Mouse (Mus musculus) neural tube, embryonic 13.5 days (tissue): Measurements from ENCODE around the gene Camta1. TPM values are rescaled to one million over a fixed set of nuclear protein-coding genes. Genes with fewer than 3 reads are reported as not detected.

Experiments used
- ATAC-seq: fragments of 200-750 bp; cut with Nextera tagmentation; 2 replicates; pipeline ENCODE4 v1.8.0; 2017; ENCODE audit warnings: low read depth, mild to moderate bottlenecking, moderate TSS enrichment, moderate library complexity
- H3K27ac ChIP-seq: fragments of 300-500 bp; sonication (generic); replicated peaks from 2 replicates; pipeline ENCODE4 v1.5.1; 2015; ENCODE audit warnings: moderate library complexity, mild to moderate bottlenecking, inconsistent platforms
- H3K27me3 ChIP-seq: fragments of 300-500 bp; sonication (generic); 2 replicates; pipeline ENCODE4 v1.6.1; 2015; ENCODE audit warnings: mild to moderate bottlenecking, inconsistent platforms
- H3K36me3 ChIP-seq: fragments of 300-500 bp; sonication (generic); 2 replicates; pipeline ENCODE4 v1.6.1; 2015; ENCODE audit warnings: mild to moderate bottlenecking, inconsistent platforms
- H3K4me1 ChIP-seq: fragments of 300-500 bp; sonication (generic); replicated peaks from 2 replicates; pipeline ENCODE4 v1.6.1; 2015; ENCODE audit warnings: inconsistent platforms
- H3K4me2 ChIP-seq: fragments of 300-500 bp; sonication (generic); 2 replicates; pipeline ENCODE4 v1.6.1; 2015; ENCODE audit warnings: inconsistent platforms, mild to moderate bottlenecking, moderate library complexity
- H3K4me3 ChIP-seq: fragments of 300-500 bp; sonication (generic); 2 replicates; pipeline ENCODE4 v1.5.1; 2015; ENCODE audit warnings: mild to moderate bottlenecking, inconsistent platforms
- H3K9ac ChIP-seq: fragments of 300-500 bp; sonication (generic); 2 replicates; pipeline ENCODE4 v1.6.1; 2015; ENCODE audit warnings: moderate library complexity, mild to moderate bottlenecking, inconsistent platforms
- H3K9me3 ChIP-seq: fragments of 300-500 bp; sonication (generic); 2 replicates; pipeline ENCODE4 v1.6.1; 2016; ENCODE audit warnings: inconsistent platforms
- WGBS: fragments of 180-500 bp; shearing (Covaris S2); methylation state at CpG from one replicate; pipeline ENCODE4 v1.1.7; 2015; 5-methylcytosine and 5-hydroxymethylcytosine counted together
- polyA plus RNA-seq: library from polyadenylated mRNA; unstranded; fragments of >200 nt; fragmentation: Nextera tagmentation; extraction: Ambion mirVana; gene quantifications from 2 replicates; pipeline ENCODE4 v1.2.1, GENCODE M21; 2015

Gene Camta1
- polyA plus RNA-seq, 1 experiment from 2014 or later, result 165 TPM

DNA sequence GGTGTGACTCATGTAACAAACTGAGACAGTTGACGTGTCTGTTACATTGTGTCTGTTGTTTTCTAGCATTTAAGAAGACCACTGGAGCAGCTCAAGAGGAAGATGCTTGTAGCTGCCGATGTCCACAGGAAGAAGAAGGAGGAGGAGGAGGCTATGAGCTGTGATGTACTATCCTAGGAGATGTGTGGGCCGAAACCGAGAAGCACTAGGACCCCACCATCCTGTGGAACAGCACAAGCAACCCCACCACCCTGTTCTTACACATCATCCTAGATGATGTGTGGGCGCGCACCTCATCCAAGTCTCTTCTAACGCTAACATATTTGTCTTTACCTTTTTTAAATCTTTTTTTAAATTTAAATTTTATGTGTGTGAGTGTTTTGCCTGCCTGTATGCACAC is 917.0 kb downstream of the Camta1 start:
- H3K9ac ChIP-seq, result no peak overlapping the region
- 92% methylated on average over 7 of the region's 7 CpGs for WGBS
- H3K36me3 ChIP-seq, result no peaks in the 10 kb centered on the region
- H3K4me1 ChIP-seq, result no peaks in the 10 kb centered on the region
- no peak overlapping the region for H3K4me2 ChIP-seq
- no peak for ATAC-seq
- no peak overlapping the region for H3K27ac ChIP-seq
- no peak overlapping the region for H3K4me3 ChIP-seq
- no peaks in the 10 kb centered on the region for H3K27me3 ChIP-seq
- no peaks in the 10 kb centered on the region for H3K9me3 ChIP-seq

DNA sequence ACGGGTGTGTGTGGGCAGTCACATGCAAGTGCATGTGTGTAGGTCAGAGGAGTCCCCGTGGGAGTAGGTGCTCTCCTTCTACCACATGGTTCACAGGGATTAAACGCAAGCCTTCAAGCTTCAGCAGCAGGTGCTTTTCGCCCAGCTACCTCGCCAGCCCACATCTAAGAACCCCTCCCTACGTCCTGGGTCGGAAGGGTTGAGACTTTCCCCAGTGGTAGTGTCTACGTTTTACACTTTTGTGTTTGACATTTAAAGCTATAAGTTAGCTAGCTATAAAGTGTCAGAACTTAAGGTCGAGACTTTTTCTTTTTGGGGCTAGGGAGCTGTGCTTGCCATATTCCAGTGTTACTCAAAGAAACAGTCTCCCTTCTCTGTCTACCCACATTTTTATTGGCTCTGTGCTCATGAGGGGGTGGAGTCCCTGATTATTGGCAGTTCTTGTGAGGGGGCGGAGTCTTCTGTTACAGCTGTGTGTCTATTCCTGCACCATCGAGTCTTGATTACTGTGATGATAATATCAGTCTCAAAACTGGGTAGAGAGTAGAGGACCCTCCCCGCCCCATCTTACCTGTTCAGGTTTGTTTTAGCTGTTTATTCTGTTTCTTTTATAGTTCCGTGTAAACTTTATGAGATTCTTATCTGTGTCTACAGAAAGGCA is 921.6 kb downstream of the Camta1 start:
- no peak overlapping the region for H3K4me2 ChIP-seq
- 66% methylated on average over 13 of the region's 13 CpGs for WGBS
- ATAC-seq, result no peak
- H3K27me3 ChIP-seq, result no peaks in the 10 kb centered on the region
- H3K36me3 ChIP-seq, result no peaks in the 10 kb centered on the region
- no peak overlapping the region for H3K27ac ChIP-seq
- no peak overlapping the region for H3K4me3 ChIP-seq
- H3K9me3 ChIP-seq, result no peaks in the 10 kb centered on the region
- H3K4me1 ChIP-seq, result no peaks in the 10 kb centered on the region
- no peak overlapping the region for H3K9ac ChIP-seq

DNA sequence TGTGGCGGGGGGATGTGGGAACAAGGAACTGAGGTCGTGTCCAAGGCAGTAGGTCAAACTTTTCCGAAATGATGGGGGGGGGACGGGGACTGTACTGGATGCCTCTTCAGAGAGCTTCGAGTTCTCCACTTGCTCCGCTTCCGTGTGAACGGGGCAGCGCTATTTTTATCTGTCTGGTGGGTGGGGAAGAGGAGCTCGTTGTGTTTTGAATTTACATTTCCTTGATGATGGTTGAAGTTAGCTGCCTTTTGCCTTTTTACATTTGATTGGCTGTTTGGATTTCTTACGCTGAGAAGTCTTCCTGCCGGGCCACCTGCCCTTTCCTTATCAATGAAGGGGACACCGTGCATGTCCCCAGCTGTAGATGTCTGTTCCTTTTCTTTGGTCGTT is 923.6 kb downstream of the Camta1 start:
- ATAC-seq, result no peak
- H3K9ac ChIP-seq, result no peak overlapping the region
- 67% methylated on average over 14 of the region's 14 CpGs for WGBS
- H3K27ac ChIP-seq, result no peak overlapping the region
- H3K4me3 ChIP-seq, result no peak overlapping the region
- H3K4me2 ChIP-seq, result peak overlapping the region; percentile 24
- no peaks in the 10 kb centered on the region for H3K9me3 ChIP-seq
- no peaks in the 10 kb centered on the region for H3K4me1 ChIP-seq
- no peaks in the 10 kb centered on the region for H3K36me3 ChIP-seq
- no peaks in the 10 kb centered on the region for H3K27me3 ChIP-seq

DNA sequence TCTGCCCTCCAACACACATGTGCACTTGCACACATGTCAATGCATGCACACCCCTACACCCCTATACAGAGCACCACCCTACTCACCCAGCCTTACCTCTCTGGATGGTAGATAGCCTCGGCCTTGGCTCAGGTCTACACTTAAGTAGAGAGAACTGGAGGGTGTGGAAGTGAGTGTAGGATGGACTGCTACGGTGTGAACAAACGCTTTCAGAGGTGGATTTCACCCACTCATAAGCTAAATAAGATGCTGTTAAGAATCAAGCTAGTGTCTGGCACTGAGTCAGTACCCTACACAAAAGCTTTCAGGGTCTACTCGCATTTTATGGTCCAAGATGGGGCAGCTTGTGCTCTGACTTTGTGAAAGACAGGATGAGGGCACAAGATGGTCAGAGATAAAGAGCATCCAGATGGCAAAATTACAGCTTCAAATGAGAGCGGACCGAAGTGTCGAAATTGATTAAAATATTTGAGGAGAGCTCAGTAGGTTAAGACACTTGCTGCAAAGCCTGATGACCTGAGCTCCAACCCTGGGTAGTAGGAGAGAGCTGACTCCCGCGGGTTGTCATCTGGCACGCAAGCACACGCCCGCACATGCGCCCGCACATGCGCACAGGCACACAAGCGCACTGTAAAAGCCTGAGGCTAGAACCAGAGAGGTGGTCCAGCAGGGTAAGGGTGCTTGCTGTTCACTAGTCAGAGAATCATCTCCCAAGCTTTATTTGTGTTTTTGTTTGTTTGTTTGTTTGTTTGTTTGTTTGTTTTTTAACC is 924.2 kb downstream of the Camta1 start:
- WGBS, result 75% methylated on average over 16 of the region's 16 CpGs
- Histone ChIP-seq H3K27ac (no peak overlapping the region), H3K36me3 (no peaks in the 10 kb centered on the region), H3K9ac (no peak overlapping the region), H3K4me3 (no peak overlapping the region), H3K9me3 (no peaks in the 10 kb centered on the region), H3K4me1 (no peaks in the 10 kb centered on the region), H3K27me3 (no peaks in the 10 kb centered on the region), H3K4me2 (peak overlapping the region; percentile 24)
- no peak for ATAC-seq

DNA sequence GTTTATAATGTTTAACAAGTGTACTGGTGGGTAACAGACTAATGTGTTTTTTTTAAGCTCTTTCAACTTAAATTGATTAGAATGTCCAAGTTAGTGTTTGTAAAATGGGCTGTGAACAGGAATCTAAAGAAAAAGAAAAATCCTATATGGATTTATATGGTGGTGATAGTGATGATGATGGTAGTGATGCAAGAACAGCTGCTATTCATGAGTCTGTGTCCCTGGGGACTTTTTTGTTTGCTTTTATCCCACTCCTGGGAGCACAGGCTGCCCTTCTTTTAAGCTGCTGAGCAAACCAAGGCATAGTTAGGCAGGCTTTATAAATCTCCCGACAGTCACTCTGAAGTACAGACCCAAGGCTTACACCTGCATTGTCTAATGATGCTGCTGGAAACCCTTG is 928.2 kb downstream of the Camta1 start:
- Histone ChIP-seq H3K27ac (no peak overlapping the region), H3K36me3 (no peaks in the 10 kb centered on the region), H3K9me3 (no peaks in the 10 kb centered on the region), H3K27me3 (no peaks in the 10 kb centered on the region), H3K4me2 (no peak overlapping the region), H3K4me3 (no peak overlapping the region), H3K4me1 (no peaks in the 10 kb centered on the region), H3K9ac (no peak overlapping the region)
- no peak for ATAC-seq
- 85% methylated on average over 1 of the region's 1 CpGs for WGBS

DNA sequence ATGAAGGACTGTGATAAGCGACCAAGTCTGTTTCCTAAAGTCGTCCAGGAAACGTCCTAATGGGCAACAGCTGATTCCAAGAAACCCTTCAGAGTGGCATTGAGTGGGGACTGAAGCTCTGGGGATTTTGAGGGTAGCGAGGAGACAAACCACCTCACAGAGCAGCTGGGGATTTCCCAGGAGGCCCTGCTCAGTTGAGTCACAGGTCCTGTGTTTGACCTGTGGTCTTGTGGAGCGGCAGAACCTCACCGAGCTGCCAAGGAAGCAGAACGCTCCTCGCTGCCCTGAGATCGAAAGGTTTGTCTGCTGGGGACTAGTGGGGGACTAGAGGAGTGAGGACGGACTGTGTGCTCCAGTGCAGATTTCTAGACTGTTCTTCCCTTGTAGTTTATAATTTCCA is 933.9 kb downstream of the Camta1 start:
- H3K9ac ChIP-seq, result no peak overlapping the region
- H3K27ac ChIP-seq, result no peak overlapping the region
- 67% methylated on average over 10 of the region's 10 CpGs for WGBS
- no peak overlapping the region for H3K4me3 ChIP-seq
- no peaks in the 10 kb centered on the region for H3K36me3 ChIP-seq
- no peaks in the 10 kb centered on the region for H3K27me3 ChIP-seq
- no peak for ATAC-seq
- no peak overlapping the region for H3K4me2 ChIP-seq
- H3K4me1 ChIP-seq, result no peaks in the 10 kb centered on the region
- no peaks in the 10 kb centered on the region for H3K9me3 ChIP-seq

DNA sequence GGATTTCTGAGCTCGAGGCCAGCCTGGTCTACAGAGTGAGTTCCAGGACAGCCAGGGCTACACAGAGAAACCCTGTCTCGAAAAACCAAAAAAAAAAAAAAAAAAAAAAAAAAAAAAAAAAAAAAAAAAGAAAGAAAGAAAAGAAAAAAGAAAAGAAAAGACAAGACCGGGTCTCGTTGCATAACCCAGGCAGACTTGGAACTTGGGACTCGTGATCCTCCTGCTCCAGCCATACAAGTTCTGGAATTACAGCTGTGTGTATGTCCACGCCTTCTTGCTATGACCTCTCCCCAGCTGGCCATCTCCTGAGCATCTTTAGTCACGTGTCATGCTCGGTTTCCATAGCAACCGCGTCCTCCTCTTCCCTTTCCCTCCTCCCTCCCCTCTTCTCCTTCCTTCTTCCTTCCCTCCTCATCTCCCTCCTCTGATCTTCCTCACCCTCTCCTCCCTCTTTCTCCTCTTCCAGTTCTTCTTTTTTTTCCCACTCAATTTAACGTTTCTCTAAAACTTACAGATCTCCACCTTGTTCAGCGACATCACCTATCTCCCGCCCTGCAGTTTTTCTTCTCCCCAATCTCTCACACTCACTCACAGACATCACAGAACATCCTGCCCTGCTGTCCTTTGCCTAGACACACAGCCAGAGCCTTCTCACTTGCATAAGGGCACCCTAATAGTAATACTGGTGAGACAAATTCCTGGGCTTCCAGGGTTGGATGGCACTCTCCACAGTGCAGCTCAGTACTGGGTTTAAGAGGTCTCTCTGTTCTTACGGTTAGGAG is 934.6 kb downstream of the Camta1 start:
- Histone ChIP-seq H3K9me3 (no peaks in the 10 kb centered on the region), H3K4me3 (no peak overlapping the region), H3K9ac (no peak overlapping the region), H3K27ac (no peak overlapping the region), H3K36me3 (no peaks in the 10 kb centered on the region), H3K4me2 (no peak overlapping the region), H3K4me1 (no peaks in the 10 kb centered on the region), H3K27me3 (no peaks in the 10 kb centered on the region)
- no peak for ATAC-seq
- WGBS, result 51% methylated on average over 14 of the region's 14 CpGs

DNA sequence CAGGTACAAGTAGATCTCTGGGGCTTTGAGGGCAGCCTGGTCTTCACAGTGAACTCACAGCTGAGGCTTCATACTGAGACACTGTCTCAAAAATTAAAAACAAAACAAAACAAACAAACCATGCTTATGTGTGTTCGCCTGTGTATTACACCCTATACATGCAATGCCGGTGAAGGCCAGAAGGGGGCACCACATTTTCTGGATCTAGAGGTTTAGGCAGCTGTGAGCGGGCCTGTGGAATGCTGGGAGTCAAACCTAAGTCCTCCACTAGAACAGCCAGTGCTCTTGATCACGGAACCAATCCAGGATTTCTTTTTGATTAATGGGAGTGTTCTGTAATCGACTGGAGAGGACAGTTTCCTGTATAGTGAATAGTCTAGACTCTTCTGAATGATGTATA is 935.8 kb downstream of the Camta1 start:
- Histone ChIP-seq H3K27me3 (no peaks in the 10 kb centered on the region), H3K27ac (no peak overlapping the region), H3K9me3 (no peaks in the 10 kb centered on the region), H3K9ac (no peak overlapping the region), H3K4me1 (no peaks in the 10 kb centered on the region), H3K36me3 (no peaks in the 10 kb centered on the region), H3K4me2 (no peak overlapping the region), H3K4me3 (no peak overlapping the region)
- WGBS, result 53% methylated on average over 5 of the region's 5 CpGs
- no peak for ATAC-seq

DNA sequence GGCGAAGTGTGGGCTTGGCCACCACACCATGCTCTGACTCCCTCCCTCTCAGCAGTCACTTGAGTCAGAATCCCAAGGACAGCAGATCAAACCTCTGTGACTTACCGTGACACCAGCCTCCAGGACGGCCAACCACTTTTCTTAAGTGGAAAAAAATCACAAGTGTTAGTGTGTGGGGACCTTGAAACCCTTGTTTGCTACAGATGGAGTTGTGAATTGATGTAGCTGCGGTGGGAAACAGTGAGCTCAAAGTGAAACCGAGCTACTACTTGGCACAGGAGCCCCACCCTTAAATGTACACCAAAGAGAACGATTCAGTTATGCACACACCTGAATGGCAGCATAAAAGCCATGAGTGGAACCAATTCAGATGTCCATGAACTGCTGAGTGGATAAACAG is 936.7 kb downstream of the Camta1 start:
- no peaks in the 10 kb centered on the region for H3K9me3 ChIP-seq
- WGBS, result 87% methylated on average over 6 of the region's 6 CpGs

DNA sequence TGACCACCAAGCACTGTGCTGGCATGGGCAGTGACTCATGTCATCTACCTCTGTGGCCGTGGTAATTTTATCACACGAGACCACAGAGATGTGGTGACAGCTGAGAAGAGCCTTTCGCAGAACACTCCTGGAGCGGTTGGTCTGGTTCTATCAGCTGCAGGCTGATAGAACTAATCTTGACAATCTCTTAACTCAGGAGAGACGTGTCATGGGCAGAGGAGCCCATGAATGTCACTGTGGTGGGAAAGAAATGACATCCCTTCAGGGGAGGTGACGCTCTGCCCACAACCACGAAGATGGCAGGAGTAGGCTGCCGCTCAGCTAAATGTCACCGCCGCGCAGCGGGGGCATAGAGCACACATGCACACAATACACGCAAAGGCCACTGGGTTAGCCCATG is 937.4 kb downstream of the Camta1 start:
- no peaks in the 10 kb centered on the region for H3K36me3 ChIP-seq
- no peak for ATAC-seq
- 87% methylated on average over 13 of the region's 13 CpGs for WGBS
- H3K9ac ChIP-seq, result no peak overlapping the region
- no peaks in the 10 kb centered on the region for H3K9me3 ChIP-seq
- H3K4me3 ChIP-seq, result no peak overlapping the region
- H3K4me1 ChIP-seq, result no peaks in the 10 kb centered on the region
- H3K27ac ChIP-seq, result no peak overlapping the region
- H3K27me3 ChIP-seq, result no peaks in the 10 kb centered on the region
- H3K4me2 ChIP-seq, result no peak overlapping the region

More for the DNA sequence above, 936.7 kb downstream of the Camta1 start:
- no peaks in the 10 kb centered on the region for H3K4me1 ChIP-seq
- no peaks in the 10 kb centered on the region for H3K36me3 ChIP-seq
- H3K4me2 ChIP-seq, result no peak overlapping the region
- no peaks in the 10 kb centered on the region for H3K27me3 ChIP-seq
- H3K27ac ChIP-seq, result no peak overlapping the region
- H3K4me3 ChIP-seq, result no peak overlapping the region
- no peak for ATAC-seq
- no peak overlapping the region for H3K9ac ChIP-seq

DNA sequence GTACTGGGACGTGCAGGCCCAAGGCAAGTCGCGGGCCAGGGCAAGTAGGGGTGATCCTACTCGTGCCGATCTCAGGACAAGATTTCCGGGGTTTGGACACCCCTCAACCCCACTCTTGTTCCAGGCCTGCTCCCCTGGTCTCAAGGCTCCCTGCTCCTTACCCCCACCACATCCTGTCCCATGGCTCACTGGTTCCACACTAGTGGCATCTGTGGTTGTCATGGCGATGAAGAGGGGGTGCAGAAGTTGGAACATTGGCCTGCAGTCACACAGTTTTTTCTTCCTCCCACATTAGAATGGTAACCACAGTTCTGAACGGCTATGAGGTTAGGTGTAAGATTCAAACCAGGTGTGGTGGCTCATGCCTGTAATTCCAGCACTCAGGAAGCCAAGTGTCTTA is 940.5 kb downstream of the Camta1 start:
- Histone ChIP-seq H3K27ac (no peak overlapping the region), H3K27me3 (no peaks in the 10 kb centered on the region), H3K4me3 (no peak overlapping the region), H3K9me3 (no peaks in the 10 kb centered on the region), H3K4me1 (no peaks in the 10 kb centered on the region), H3K4me2 (no peak overlapping the region), H3K9ac (no peak overlapping the region), H3K36me3 (no peaks in the 10 kb centered on the region)
- WGBS, result 89% methylated on average over 8 of the region's 8 CpGs
- ATAC-seq, result no peak

DNA sequence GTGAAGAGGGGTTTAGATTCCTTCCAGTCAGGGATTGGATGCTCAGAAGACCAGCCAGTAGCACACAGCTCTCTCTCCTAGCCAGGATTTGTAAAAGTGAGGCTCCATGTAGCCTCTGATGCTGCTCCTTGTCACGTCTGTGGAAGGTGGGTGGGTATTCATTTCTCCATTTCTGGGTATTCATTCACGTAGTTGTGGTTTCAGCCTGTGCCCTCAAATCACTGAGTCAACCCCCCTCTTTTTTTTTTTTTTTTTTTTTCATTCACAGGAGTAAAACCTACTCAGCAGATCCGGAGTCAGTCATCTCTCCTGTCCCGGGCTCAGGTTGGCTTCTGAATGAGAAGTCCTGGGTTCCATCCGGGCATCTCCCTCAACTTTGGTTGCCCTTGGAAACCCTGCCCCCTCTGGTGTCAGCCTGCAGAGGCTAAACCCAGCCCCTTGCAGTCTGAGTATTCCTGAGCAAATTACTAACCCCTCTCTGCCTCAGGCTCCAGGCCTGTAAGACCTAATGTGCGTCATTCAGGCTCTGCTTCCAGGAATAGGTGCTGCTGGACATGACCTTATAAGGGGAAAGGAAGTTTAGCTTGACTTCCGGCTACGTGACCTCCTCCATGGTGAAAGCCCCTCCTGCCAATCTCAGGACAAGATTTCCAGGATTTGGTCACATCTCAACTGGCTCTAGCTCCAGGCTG is 944.2 kb downstream of the Camta1 start:
- Histone ChIP-seq H3K4me1 (peaks cover 22% of the 10 kb centered on the region), H3K4me2 (no peak overlapping the region), H3K4me3 (no peak overlapping the region), H3K27me3 (no peaks in the 10 kb centered on the region), H3K27ac (no peak overlapping the region), H3K36me3 (no peaks in the 10 kb centered on the region), H3K9me3 (no peaks in the 10 kb centered on the region), H3K9ac (no peak overlapping the region)
- ATAC-seq, result no peak
- WGBS, result 76% methylated on average over 8 of the region's 8 CpGs
